Mouse (Mus musculus) hindbrain, embryonic 14.5 days (tissue): ENCODE data around the gene Dennd5a. TPM values are rescaled to one million over a fixed set of nuclear protein-coding genes. Genes with fewer than 3 reads are reported as not detected.

ENCODE experiments used
- ATAC-seq: fragments of 200-750 bp; cut with Nextera tagmentation; 2 replicates; pipeline ENCODE4 v1.8.0; 2017; ENCODE audit warnings: moderate number of reproducible peaks, mild to moderate bottlenecking, moderate TSS enrichment, moderate library complexity; ENCODE audit not compliant: low FRiP score
- DNase-seq: peaks from one replicate; pipeline ENCODE4 v3.0.0-alpha.2; 2015; ENCODE audit warnings: low spot score
- H3K27ac ChIP-seq: fragments of 300-500 bp; sonication (generic); 2 replicates; pipeline ENCODE4 v1.5.1; 2014; ENCODE audit warnings: mild to moderate bottlenecking, moderate library complexity
- H3K27me3 ChIP-seq: fragments of 300-500 bp; sonication (generic); 2 replicates; pipeline ENCODE4 v1.6.1; 2014; ENCODE audit warnings: mild to moderate bottlenecking, low read length, mixed read lengths; ENCODE audit not compliant: control insufficient read depth, insufficient read depth
- H3K36me3 ChIP-seq: fragments of 300-500 bp; sonication (generic); replicated peaks from 2 replicates; pipeline ENCODE4 v1.6.1; 2014; ENCODE audit not compliant: control insufficient read depth, insufficient read depth
- H3K4me1 ChIP-seq: fragments of 300-500 bp; sonication (generic); replicated peaks from 2 replicates; pipeline ENCODE4 v1.6.1; 2014; ENCODE audit warnings: antibody characterized with exemption, low read length, mixed read lengths; ENCODE audit not compliant: control insufficient read depth, insufficient read depth
- H3K4me2 ChIP-seq: fragments of 300-500 bp; sonication (generic); replicated peaks from 2 replicates; pipeline ENCODE4 v1.6.1; 2014; ENCODE audit warnings: mild to moderate bottlenecking, moderate library complexity
- H3K4me3 ChIP-seq: fragments of 300-500 bp; sonication (generic); replicated peaks from 2 replicates; pipeline ENCODE4 v1.5.1; 2014; ENCODE audit warnings: mild to moderate bottlenecking, low read length
- H3K9ac ChIP-seq: fragments of 300-500 bp; sonication (generic); 2 replicates; pipeline ENCODE4 v1.6.1; 2014
- H3K9me3 ChIP-seq: fragments of 300-500 bp; sonication (generic); 2 replicates; pipeline ENCODE4 v1.6.1; 2016; ENCODE audit warnings: low read length; ENCODE audit not compliant: control insufficient read depth
- WGBS: fragments of 180-500 bp; shearing (Covaris S2); extraction: QIAGEN DNeasy Blood & Tissue Kit; methylation state at CpG from one replicate; pipeline ENCODE4 v1.1.7; 2014; 5-methylcytosine and 5-hydroxymethylcytosine counted together
- polyA plus RNA-seq: library from polyadenylated mRNA; unstranded; fragments of >200 nt; fragmentation: Nextera tagmentation; extraction: Ambion mirVana; gene quantifications from 2 replicates; pipeline ENCODE4 v1.2.1, GENCODE M21; 2014

Dennd5a gene
- polyA plus RNA-seq, 1 experiment from 2014 or later: 55.3 TPM

DNA sequence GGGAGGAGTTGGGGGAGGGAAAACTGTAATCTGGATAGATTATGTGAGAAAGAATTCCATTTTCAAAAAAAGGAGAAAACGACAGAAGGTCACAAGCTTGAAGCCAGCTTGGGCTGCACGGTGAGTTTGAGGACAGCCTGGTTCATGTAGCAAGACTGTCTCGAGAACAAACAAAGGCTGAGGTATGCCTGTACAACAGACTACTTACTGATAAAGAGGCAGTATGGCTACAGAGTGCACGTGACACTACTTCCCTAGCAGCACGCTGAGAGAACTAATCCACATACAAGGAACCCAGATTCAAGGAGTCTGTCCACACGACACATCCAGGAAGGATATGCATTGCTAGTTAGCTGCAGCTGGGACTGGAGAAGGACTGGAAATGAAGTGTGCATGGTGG, 100.9 kb downstream of the Dennd5a start:
- Histone ChIP-seq H3K9ac (no peak overlapping the region), H3K4me2 (no peak overlapping the region), H3K4me3 (no peak overlapping the region), H3K36me3 (no peaks in the 10 kb centered on the region), H3K27ac (no peak overlapping the region), H3K9me3 (no peaks in the 10 kb centered on the region), H3K4me1 (no peaks in the 10 kb centered on the region), H3K27me3 (peaks cover 6% of the 10 kb centered on the region; the same call in 1 of the 2 replicates)
- ATAC-seq (no peak), DNase-seq (no peak)
- WGBS: 71% methylated on average over 6 of the region's 6 CpGs

DNA sequence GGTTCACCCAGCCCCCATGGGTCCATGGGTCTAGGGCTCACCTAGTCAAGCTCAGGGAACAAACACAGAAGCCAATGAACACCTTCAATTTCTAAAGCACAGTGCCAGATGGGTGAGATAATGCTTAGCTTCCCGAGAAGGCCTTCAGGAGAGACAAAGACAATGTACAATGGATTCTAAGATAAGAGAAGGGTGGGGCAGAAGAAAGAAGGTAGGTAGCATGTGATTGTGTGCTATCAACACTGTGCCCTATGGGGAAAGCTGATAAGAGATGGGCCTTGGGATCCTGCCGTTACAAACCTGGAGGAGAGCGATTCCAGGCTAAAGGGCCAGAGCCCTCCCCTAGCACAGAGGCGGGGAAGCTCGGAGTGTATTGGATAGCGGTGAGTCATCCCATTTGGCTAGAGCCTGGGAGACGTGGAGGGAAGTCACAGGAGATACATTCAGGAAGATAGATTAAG, 107.5 kb downstream of the Dennd5a start:
- 69% methylated on average over 7 of the region's 7 CpGs for WGBS
- no peaks in the 10 kb centered on the region for H3K9me3 ChIP-seq
- ATAC-seq (no peak), DNase-seq (no peak)
- H3K9ac ChIP-seq: no peak overlapping the region
- H3K36me3 ChIP-seq: no peaks in the 10 kb centered on the region
- no peak overlapping the region for H3K4me3 ChIP-seq
- no peak overlapping the region for H3K4me2 ChIP-seq
- no peaks in the 10 kb centered on the region for H3K27me3 ChIP-seq
- peaks cover 4% of the 10 kb centered on the region for H3K4me1 ChIP-seq
- no peak overlapping the region for H3K27ac ChIP-seq

DNA sequence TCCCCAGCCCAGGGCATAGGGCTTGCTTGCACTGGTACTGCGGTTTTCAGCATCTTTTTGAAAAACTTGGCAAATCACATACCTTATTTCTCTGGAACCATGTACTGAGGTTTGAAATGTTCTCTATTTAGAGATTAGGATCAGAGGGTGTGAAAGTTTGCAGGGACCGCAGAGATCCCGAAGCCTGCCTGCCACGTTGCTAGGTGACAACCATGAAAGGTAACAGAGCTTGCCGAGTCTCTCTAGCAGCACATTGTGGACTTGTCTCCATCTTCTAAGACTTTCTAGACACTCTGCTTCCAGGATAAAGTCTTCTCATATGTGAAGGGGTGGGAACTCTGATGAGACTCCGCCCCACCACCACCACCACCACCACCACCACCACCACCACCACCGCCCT, 108.3 kb downstream of the Dennd5a start:
- 81% methylated on average over 7 of the region's 7 CpGs for WGBS
- no peak overlapping the region for H3K9ac ChIP-seq
- H3K36me3 ChIP-seq: no peaks in the 10 kb centered on the region
- ATAC-seq (no peak), DNase-seq (no peak)
- no peak overlapping the region for H3K4me3 ChIP-seq
- H3K4me2 ChIP-seq: no peak overlapping the region
- no peaks in the 10 kb centered on the region for H3K9me3 ChIP-seq
- H3K4me1 ChIP-seq: peaks cover 4% of the 10 kb centered on the region
- H3K27me3 ChIP-seq: no peaks in the 10 kb centered on the region
- H3K27ac ChIP-seq: no peak overlapping the region

DNA sequence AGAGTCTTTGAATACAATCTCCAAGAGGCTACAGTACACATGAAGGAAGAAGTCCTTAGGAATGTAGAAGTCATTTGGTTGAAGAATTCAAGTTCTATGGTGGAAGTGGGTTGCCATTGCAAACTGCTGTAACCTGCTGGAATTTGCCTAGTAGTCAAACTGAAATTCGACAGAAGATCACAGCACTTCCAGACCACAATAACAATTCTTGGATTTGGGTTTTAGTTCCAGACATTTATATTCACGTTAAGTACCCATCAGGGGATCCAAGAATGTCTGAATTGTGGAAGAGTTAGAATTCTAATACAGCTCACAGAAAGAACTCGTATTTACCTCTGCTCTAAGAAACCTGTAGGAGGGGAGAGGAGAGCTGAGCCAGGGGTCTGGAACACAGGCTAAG, 109.7 kb downstream of the Dennd5a start:
- 26% methylated on average over 3 of the region's 3 CpGs for WGBS
- Histone ChIP-seq H3K27ac (no peak overlapping the region), H3K9ac (no peak overlapping the region), H3K27me3 (no peaks in the 10 kb centered on the region), H3K4me1 (peaks cover 4% of the 10 kb centered on the region), H3K4me2 (no peak overlapping the region), H3K36me3 (no peaks in the 10 kb centered on the region), H3K4me3 (no peak overlapping the region), H3K9me3 (no peaks in the 10 kb centered on the region)
- no peak for ATAC-seq
- no peak for DNase-seq

DNA sequence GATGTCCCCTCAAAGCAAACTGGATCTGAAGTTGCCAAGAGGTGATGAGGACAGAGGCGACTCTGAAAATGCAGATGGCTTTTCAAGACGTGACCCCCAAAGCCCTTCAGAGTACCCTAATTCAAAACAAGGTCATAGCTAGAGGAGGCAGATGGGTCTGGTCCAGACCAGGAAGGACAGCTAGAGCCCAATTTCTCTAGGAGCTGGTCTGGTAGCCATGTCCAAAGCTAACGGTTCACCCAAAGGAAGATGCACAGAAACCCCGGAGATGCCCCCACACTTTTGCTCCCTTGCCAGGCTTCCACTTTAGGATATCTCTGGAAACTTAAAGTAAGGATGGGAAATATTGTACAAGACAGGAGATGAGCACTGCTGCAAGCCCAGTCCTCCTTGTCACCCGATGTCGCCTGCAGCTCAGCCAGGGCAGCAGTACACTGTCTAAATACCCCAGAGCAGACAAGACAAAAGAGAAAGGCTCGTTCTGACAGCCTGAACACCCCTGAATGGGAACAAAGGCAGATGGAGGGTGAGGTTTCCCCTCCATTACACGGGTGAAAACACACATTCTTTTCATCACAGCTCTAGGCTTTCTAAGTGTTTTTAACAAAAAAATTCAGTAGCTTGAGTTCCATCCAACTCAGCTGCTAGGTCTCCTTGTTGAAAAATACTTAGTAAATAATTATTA, 110.4 kb downstream of the Dennd5a start:
- Histone ChIP-seq H3K27me3 (no peaks in the 10 kb centered on the region), H3K36me3 (no peaks in the 10 kb centered on the region), H3K4me3 (no peak overlapping the region), H3K4me1 (peaks cover 4% of the 10 kb centered on the region), H3K9ac (no peak overlapping the region), H3K9me3 (no peaks in the 10 kb centered on the region), H3K27ac (no peak overlapping the region), H3K4me2 (no peak overlapping the region)
- 26% methylated on average over 8 of the region's 8 CpGs for WGBS
- DNase-seq (no peak), ATAC-seq (no peak)

DNA sequence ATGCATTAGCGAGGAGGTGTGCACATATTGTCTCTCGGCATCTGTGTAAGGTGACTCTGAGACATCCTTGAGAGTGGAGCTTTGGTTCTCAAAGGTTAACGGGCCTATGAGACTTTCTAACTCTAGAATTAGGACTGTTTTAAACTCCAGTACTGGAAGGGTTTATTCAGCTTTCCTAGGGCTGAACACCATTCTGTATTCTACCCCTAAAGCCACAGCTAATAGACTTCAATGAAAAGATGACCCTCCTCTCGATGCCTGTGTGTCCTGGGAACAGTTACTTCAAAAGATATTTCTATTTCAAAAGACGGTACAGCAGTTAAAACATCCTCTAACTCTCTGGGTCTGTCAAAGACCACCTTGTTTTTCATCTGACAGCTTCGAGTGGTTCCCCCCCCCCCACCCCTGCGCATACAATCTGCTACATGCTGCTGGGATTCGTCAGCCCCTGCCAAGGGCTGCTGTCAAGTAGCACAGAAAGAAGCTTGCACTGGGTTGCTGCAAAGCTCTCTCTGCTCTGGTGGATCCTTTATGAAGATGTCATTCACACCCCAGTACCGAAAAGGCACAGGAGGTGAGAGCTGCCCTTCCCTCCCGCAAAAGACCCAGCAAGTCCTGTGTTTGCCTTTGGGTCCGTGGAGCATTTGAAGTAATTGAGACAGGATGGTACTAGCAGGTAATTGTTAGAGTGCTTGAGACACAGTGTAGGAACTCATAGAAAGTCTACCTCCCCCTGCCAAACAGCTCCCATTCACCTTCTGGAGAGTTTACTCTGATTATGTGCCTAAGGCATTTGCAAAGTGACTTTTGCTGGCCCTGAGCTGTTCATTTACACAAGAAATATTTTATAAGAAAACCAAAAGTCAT, 111.2 kb downstream of the Dennd5a start:
- no peak overlapping the region for H3K27ac ChIP-seq
- H3K36me3 ChIP-seq: no peaks in the 10 kb centered on the region
- DNase-seq (no peak), ATAC-seq (peak; percentile 24; the same call in 1 of the 2 replicates)
- H3K27me3 ChIP-seq: no peaks in the 10 kb centered on the region
- WGBS: 23% methylated on average over 11 of the region's 11 CpGs
- H3K4me2 ChIP-seq: no peak overlapping the region
- no peaks in the 10 kb centered on the region for H3K9me3 ChIP-seq
- H3K9ac ChIP-seq: no peak overlapping the region
- H3K4me3 ChIP-seq: no peak overlapping the region
- H3K4me1 ChIP-seq: peaks cover 4% of the 10 kb centered on the region

DNA sequence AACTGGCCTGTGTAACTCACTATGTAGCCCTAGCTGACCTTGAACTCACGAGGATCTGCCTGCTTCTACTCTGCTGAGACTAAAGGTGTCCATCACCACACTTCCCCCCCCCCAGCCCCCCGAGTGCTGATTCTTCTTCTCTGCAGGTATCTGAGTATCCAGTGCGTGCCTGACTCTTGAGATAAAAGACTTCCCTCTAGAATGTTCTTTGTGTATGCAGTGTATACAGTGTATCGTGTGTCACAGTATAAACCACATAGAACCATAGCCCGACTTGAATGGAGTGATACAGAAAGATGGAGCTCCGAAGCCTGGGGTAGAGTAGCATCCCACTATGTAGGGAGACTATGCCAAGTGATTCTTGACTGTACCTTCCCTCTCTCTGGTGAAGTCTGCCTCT, 116.2 kb downstream of the Dennd5a start:
- H3K27ac ChIP-seq: no peak overlapping the region
- H3K4me1 ChIP-seq: no peaks in the 10 kb centered on the region
- no peak for ATAC-seq
- no peak overlapping the region for H3K4me3 ChIP-seq
- no peak overlapping the region for H3K9ac ChIP-seq
- H3K36me3 ChIP-seq: no peaks in the 10 kb centered on the region
- no peak for DNase-seq
- H3K9me3 ChIP-seq: no peaks in the 10 kb centered on the region
- WGBS: 84% methylated on average over 6 of the region's 6 CpGs
- H3K4me2 ChIP-seq: no peak overlapping the region
- no peaks in the 10 kb centered on the region for H3K27me3 ChIP-seq

Other genes starting within 250 kb of the Dennd5a start
- 0.70 TPM in 1 of 2 replicates, not detected in the other for gene BC051019, start 236.6 kb downstream of the Dennd5a start, polyA plus RNA-seq
- not detected in 2 replicates for gene Ascl3, start 228.7 kb downstream of the Dennd5a start, polyA plus RNA-seq
- gene Tmem9b, start 207.6 kb downstream of the Dennd5a start, polyA plus RNA-seq: 149 TPM in 2 replicates
- 12.6 and 14.1 TPM in 2 replicates for gene Nrip3, start 178.4 kb downstream of the Dennd5a start, polyA plus RNA-seq
- gene Scube2, start 94.8 kb downstream of the Dennd5a start, polyA plus RNA-seq: 1.7 and 2.1 TPM in 2 replicates
- gene Tmem41b, start 26.5 kb upstream of the Dennd5a start, polyA plus RNA-seq: 71.2 and 79.5 TPM in 2 replicates
- 16.1 and 22.1 TPM in 2 replicates for gene Ipo7, start 57.8 kb upstream of the Dennd5a start, polyA plus RNA-seq
- 14.7 and 17.0 TPM in 2 replicates for gene Zfp143, start 100.7 kb upstream of the Dennd5a start, polyA plus RNA-seq
- gene Wee1, start 161.6 kb upstream of the Dennd5a start, polyA plus RNA-seq: 5.7 and 7.8 TPM in 2 replicates